Mouse (Mus musculus) heart, embryonic 13.5 days (tissue): ENCODE measurements around the gene Zfand3. TPM values are rescaled to one million over a fixed set of nuclear protein-coding genes. Genes with fewer than 3 reads are reported as not detected.

Experiments used
- ATAC-seq: fragments of 200-750 bp; cut with Nextera tagmentation; 2 replicates; pipeline ENCODE4 v1.8.0; 2017; ENCODE audit warnings: moderate TSS enrichment; ENCODE audit not compliant: insufficient number of reproducible peaks, low FRiP score, low TSS enrichment; ENCODE audit errors: extremely low read depth
- H3K27ac ChIP-seq: fragments of 300-500 bp; sonication (generic); replicated peaks from 2 replicates; pipeline ENCODE4 v1.5.1; 2015; ENCODE audit warnings: moderate library complexity, mild to moderate bottlenecking, inconsistent platforms
- H3K27me3 ChIP-seq: fragments of 300-500 bp; sonication (generic); replicated peaks from 2 replicates; pipeline ENCODE4 v1.6.1; 2015; ENCODE audit warnings: mild to moderate bottlenecking, inconsistent platforms
- H3K36me3 ChIP-seq: fragments of 300-500 bp; sonication (generic); 2 replicates; pipeline ENCODE4 v1.6.1; 2015; ENCODE audit warnings: mild to moderate bottlenecking, inconsistent platforms
- H3K4me1 ChIP-seq: fragments of 300-500 bp; sonication (generic); 2 replicates; pipeline ENCODE4 v1.6.1; 2015; ENCODE audit warnings: inconsistent platforms
- H3K4me2 ChIP-seq: fragments of 300-500 bp; sonication (generic); 2 replicates; pipeline ENCODE4 v1.6.1; 2015; ENCODE audit warnings: inconsistent platforms, mild to moderate bottlenecking, moderate library complexity
- H3K4me3 ChIP-seq: fragments of 300-500 bp; sonication (generic); 2 replicates; pipeline ENCODE4 v1.5.1; 2015; ENCODE audit warnings: moderate library complexity, mild to moderate bottlenecking, inconsistent platforms
- H3K9ac ChIP-seq: fragments of 300-500 bp; sonication (generic); 2 replicates; pipeline ENCODE4 v1.6.1; 2015; ENCODE audit warnings: inconsistent platforms, mild to moderate bottlenecking, moderate library complexity
- H3K9me3 ChIP-seq: fragments of 300-500 bp; sonication (generic); 2 replicates; pipeline ENCODE4 v1.6.1; 2016; ENCODE audit warnings: inconsistent platforms
- WGBS: fragments of 180-500 bp; shearing (Covaris S2); methylation state at CpG from one replicate; pipeline ENCODE4 v1.1.7; 2015; ENCODE audit warnings: mixed read lengths; 5-methylcytosine and 5-hydroxymethylcytosine counted together
- polyA plus RNA-seq: library from polyadenylated mRNA; unstranded; fragments of >200 nt; fragmentation: Nextera tagmentation; extraction: Ambion mirVana; gene quantifications from 2 replicates; pipeline ENCODE4 v1.2.1, GENCODE M21; 2015

The Zfand3 gene
- polyA plus RNA-seq, 1 experiment from 2014 or later = 55.7 TPM

DNA sequence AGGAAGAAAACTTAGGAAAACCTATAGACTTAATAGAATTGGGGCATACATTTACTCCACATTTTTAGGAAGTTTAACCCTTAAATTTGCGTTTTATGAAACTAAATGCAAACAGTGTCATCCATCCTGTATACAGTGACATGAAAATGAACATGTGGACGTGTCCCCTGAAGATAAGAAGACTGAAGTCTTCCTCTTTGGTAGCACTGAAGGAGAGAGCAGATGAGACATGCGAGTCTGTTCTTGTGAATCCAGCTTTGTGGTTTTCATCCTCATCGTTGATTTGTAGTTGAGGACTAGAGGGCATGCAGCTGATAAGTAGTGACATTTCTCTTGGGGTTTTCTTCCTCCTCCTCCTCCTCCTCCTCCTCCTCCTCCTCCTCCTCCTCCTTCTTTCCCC is 177.0 kb downstream of the Zfand3 start:
- Histone ChIP-seq H3K4me1 (peaks cover 34% of the 10 kb centered on the region), H3K4me3 (no peak overlapping the region), H3K27ac (no peak overlapping the region), H3K9ac (no peak overlapping the region), H3K27me3 (no peaks in the 10 kb centered on the region), H3K9me3 (no peaks in the 10 kb centered on the region), H3K4me2 (no peak overlapping the region), H3K36me3 (peaks cover 14% of the 10 kb centered on the region; the same call in 1 of the 2 replicates)
- no peak for ATAC-seq
- WGBS = 61% methylated on average over 4 of the region's 4 CpGs

DNA sequence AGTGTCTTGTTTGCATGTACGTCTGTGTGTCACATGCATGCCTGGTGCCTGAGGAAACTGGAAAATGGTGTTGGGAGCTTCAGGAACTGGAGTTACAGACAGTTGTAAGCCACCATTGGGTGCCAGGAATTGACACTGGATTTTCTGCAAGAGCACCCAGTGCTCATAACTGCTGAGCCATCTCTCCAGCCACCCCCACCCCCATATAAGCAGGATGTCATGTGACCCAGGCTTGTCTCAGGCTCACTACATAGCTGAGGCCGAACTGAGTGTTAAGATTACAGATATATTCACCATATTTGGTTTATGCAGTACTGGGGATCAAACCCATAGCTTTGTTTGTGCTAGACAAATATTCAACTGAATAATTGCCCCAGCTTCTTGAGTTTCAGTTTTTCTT is 177.5 kb downstream of the Zfand3 start:
- H3K27ac ChIP-seq = no peak overlapping the region
- H3K27me3 ChIP-seq = no peaks in the 10 kb centered on the region
- no peak for ATAC-seq
- H3K36me3 ChIP-seq = peaks cover 14% of the 10 kb centered on the region; the same call in 1 of the 2 replicates
- peaks cover 35% of the 10 kb centered on the region for H3K4me1 ChIP-seq
- WGBS = 63% methylated on average over 2 of the region's 2 CpGs
- no peak overlapping the region for H3K4me2 ChIP-seq
- H3K9me3 ChIP-seq = no peaks in the 10 kb centered on the region
- no peak overlapping the region for H3K9ac ChIP-seq
- H3K4me3 ChIP-seq = no peak overlapping the region

DNA sequence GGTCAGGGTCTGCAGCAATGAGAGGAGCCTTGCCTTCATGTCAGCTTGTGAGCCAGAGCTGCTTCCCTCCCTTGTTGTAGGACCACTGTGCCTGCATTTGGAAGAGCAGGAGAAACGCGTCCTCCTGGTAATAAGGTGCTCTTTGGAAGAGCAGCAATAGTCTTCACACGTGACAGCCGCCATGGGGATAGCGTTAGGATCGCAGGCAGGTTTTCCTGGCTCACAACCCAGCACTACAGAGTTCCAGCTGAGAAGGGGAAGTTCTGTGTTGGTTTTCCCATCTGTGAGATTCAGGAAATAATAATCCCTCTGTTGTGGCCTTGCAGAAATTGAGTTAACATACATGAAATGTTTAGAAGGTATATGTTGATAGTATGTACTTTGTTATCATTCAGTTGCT is 179.0 kb downstream of the Zfand3 start:
- peaks cover 35% of the 10 kb centered on the region for H3K4me1 ChIP-seq
- 87% methylated on average over 6 of the region's 6 CpGs for WGBS
- no peaks in the 10 kb centered on the region for H3K9me3 ChIP-seq

DNA sequence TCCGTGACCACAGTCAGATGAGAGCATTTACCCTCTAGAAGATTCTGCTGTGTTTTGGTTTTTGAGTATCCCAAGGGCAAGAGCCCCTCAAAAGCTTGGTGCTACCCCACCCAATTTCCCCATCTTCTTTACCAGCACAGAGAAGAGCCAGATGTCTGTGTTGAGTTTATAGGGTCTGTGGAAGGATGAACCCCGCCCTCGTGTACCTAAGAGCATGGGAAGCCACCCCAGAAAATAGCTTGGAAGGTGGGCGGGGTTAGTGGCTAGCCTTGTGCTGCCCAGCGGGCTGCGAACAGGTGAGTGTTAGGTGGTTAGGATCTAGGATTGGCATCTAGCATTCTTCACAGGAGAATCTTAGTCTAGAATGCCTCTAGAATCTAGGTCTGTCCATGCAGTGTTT is 182.6 kb downstream of the Zfand3 start:
- Histone ChIP-seq H3K36me3 (peaks cover 6% of the 10 kb centered on the region; the same call in 1 of the 2 replicates), H3K27me3 (no peaks in the 10 kb centered on the region), H3K27ac (peak overlapping the region; percentile 85; the same call in 1 of the 2 replicates), H3K9ac (no peak overlapping the region), H3K4me1 (peaks cover 66% of the 10 kb centered on the region), H3K9me3 (no peaks in the 10 kb centered on the region), H3K4me2 (no peak overlapping the region), H3K4me3 (no peak overlapping the region)
- WGBS = 78% methylated on average over 6 of the region's 6 CpGs
- no peak for ATAC-seq

More for the DNA sequence above, 179.0 kb downstream of the Zfand3 start:
- H3K9ac ChIP-seq = no peak overlapping the region
- H3K27ac ChIP-seq = no peak overlapping the region
- H3K36me3 ChIP-seq = 0 out of 2 replicates have a peak, but pooled peaks cover 2% of the 10 kb centered on the region
- no peak overlapping the region for H3K4me2 ChIP-seq
- no peak for ATAC-seq
- no peaks in the 10 kb centered on the region for H3K27me3 ChIP-seq
- H3K4me3 ChIP-seq = no peak overlapping the region

DNA sequence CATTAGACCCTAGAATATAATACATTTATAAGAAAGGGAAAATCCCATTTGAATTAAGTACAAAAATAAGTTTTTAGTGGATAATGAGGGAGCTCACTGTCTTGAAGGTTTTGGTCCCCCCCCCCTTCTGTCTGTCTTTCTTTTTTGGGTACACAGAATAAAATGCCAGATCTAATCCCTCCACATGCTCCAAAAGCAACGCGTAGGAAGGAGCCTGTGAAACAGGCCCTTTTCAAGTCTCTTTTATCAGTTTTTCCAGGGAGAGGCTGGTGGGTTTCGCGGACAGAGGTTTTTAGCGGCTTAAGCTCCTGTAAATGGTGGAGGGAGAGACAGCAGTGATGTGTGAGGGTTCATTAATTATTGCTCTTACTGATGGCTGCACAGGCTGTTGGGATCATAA is 183.0 kb downstream of the Zfand3 start:
- Histone ChIP-seq H3K4me1 (peaks cover 66% of the 10 kb centered on the region), H3K9me3 (no peaks in the 10 kb centered on the region), H3K27me3 (no peaks in the 10 kb centered on the region), H3K4me2 (peak overlapping the region; percentile 59), H3K9ac (peak overlapping the region; percentile 67), H3K4me3 (no peak overlapping the region), H3K27ac (peak overlapping the region; percentile 85), H3K36me3 (peaks cover 10% of the 10 kb centered on the region)
- ATAC-seq = no peak
- 12% methylated on average over 5 of the region's 5 CpGs for WGBS

DNA sequence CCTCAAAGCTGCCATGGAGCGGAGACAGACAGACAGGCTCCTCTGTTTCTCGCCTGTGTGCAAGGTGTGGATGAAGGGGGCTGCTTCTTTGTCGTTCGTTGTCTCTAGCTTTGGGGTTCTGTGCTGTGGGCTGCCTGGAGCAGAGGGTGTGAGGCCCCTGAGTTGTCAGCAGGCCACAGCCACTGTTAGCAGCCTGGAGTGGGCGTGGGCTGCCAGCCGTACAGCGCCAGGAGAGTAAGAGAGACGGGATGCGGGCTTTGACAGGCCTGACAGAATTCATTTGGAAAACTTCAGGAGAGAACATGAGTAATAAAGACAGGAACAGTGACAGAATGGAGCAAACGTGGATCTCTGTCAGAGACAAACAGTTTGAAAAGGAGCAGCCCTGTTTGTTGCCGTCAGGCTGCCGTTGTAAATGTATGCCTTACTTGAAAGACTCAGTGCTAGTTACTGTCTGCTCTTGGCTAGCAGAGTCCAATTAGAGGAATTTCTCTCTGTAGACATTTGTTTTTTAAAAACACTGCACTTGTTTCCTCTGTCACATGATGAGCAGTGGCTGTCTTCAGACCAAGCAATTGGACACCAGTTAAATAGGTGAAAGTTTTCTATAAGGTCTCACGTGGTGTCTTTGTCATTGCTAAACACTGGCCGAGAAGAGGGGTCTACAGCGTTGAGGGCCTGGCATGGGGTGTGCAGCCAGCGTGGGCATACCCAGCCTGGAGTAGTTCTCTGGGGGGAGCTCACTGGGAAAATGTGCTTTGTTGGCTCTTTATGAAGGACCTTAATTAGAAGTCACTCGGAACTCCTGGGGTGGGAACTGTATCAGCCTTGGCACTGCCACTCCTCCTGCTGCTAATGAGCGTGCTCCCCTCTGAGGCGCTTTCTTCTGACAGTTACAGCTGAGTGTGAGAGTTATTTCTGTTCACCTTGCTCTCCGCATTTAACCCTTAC is 183.8 kb downstream of the Zfand3 start:
- peaks cover 74% of the 10 kb centered on the region for H3K4me1 ChIP-seq
- 23% methylated on average over 20 of the region's 20 CpGs for WGBS

DNA sequence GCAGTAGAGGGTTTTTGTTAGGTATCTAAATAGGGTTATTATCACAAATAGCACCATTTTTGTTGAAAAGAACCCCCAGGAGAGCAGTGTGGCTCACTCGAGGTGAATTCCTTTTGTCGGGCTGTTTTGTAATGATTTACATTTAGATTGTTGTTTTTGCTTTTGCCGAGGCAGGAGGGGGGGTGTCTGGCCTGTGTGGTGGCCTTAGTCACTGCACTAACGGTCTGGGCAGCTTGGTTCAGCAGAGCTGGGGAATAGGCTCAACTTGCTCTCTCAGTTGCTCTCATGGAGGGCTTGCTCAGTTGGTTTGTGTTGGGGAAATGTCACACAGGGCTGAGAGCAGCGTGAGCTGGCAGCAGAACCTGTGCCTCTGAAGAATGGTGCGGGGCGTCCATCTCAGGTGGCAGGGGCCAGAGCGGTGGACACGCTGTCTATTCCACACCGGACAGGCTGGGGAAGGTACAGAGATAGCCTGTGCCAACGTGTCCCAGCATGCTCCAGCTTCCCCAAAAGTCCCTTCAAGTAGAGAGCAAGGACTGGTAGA is 186.6 kb downstream of the Zfand3 start:
- Histone ChIP-seq H3K4me2 (no peak overlapping the region), H3K9ac (peak overlapping the region; percentile 44; the same call in 1 of the 2 replicates), H3K36me3 (peaks cover 21% of the 10 kb centered on the region), H3K9me3 (no peaks in the 10 kb centered on the region), H3K4me3 (no peak overlapping the region), H3K27me3 (no peaks in the 10 kb centered on the region), H3K27ac (no peak overlapping the region), H3K4me1 (peaks cover 96% of the 10 kb centered on the region)
- WGBS = 71% methylated on average over 11 of the region's 11 CpGs
- no peak for ATAC-seq

More for the DNA sequence above, 183.8 kb downstream of the Zfand3 start:
- Histone ChIP-seq H3K4me2 (peak overlapping the region; percentile 59), H3K9ac (peak overlapping the region; percentile 67), H3K36me3 (peaks cover 17% of the 10 kb centered on the region), H3K27ac (peak overlapping the region; percentile 85), H3K9me3 (no peaks in the 10 kb centered on the region), H3K27me3 (no peaks in the 10 kb centered on the region), H3K4me3 (0 out of 2 replicates have a peak overlapping the region, but pooled peaks have one; percentile 18)
- peak; percentile 42; the same call in 1 of the 2 replicates for ATAC-seq

DNA sequence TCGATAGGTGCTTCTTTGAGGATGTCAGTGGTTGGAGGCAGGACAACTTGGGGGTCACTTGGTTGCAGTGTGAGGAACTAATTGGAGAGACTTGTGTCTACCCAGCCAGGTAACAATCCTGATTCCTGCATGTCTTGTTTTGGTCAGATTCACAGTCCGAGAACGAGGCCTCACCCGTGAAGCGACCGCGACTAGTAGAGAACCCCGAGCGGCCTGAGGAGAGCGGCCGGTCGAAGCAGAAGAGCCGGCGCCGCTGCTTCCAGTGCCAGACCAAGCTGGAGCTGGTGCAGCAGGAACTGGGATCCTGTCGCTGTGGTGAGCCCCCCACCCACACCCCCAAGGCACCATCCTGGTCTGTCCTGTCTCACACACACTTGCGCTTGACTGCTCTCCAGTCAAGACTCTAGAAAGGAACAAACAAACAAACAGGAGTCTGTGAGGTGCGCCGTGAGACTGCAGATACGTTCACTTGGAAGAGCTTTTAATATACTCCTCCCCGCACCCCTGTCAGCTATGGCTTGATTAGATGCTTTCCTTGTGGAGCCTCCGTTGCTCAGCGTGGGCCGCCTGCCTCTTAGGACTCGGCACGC is 188.0 kb downstream of the Zfand3 start:
- Histone ChIP-seq H3K27ac (no peak overlapping the region), H3K9me3 (no peaks in the 10 kb centered on the region), H3K4me3 (no peak overlapping the region), H3K27me3 (no peaks in the 10 kb centered on the region), H3K9ac (0 out of 2 replicates have a peak overlapping the region, but pooled peaks have one; percentile 45), H3K36me3 (peaks cover 21% of the 10 kb centered on the region), H3K4me2 (no peak overlapping the region), H3K4me1 (peaks cover 98% of the 10 kb centered on the region)
- no peak for ATAC-seq
- WGBS = 77% methylated on average over 26 of the region's 26 CpGs

DNA sequence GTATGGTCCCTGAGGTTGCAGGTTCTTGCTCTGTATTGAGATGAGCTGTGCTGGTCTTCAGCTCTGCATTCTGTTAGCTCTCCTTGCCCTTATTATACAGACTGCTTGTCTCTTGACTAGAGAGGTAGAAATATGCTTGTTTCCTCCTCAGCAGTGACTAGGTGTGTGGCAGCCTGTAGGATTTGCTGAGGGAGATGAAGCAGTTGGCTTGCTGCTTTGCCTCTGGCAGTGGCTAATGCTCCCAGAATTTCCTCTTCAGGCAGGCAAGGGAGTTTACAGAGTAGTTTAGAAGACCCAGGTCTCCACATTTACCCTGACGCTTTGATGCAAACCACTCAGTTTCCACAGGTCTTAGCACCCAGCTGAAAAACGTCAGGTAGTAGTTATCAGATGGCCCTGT is 189.1 kb downstream of the Zfand3 start:
- H3K36me3 ChIP-seq = peaks cover 21% of the 10 kb centered on the region
- peaks cover 98% of the 10 kb centered on the region for H3K4me1 ChIP-seq
- peak overlapping the region; percentile 38 for H3K9ac ChIP-seq
- no peaks in the 10 kb centered on the region for H3K27me3 ChIP-seq
- WGBS = 47% methylated on average over 2 of the region's 2 CpGs
- H3K9me3 ChIP-seq = no peaks in the 10 kb centered on the region
- H3K4me2 ChIP-seq = no peak overlapping the region
- no peak overlapping the region for H3K27ac ChIP-seq
- no peak overlapping the region for H3K4me3 ChIP-seq
- no peak for ATAC-seq

DNA sequence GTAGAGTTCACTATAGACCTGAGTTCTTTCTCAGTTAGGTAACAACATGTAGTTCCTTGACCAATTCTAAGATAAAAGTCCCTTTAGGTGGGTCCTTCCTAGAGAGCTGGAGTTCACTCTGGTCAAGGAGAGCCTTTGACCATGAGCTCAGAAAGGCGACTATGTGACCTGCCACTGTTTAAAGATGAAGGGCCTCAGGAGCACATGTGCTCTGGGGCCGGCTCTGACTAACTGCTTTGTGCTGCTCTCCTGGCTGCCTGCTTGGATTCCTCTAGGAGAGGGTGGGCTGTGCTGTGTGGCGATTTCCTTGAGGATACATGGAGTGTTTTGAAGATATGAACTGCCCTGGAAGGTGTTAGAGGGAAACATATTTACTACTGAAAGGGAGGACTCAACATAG is 189.6 kb downstream of the Zfand3 start:
- no peak overlapping the region for H3K4me2 ChIP-seq
- peak overlapping the region; percentile 15; the same call in 1 of the 2 replicates for H3K27ac ChIP-seq
- H3K36me3 ChIP-seq = peaks cover 21% of the 10 kb centered on the region
- H3K4me1 ChIP-seq = peaks cover 99% of the 10 kb centered on the region
- 28% methylated on average over 3 of the region's 3 CpGs for WGBS
- H3K4me3 ChIP-seq = no peak overlapping the region
- no peak for ATAC-seq
- H3K27me3 ChIP-seq = no peaks in the 10 kb centered on the region
- H3K9ac ChIP-seq = 0 out of 2 replicates have a peak overlapping the region, but pooled peaks have one; percentile 21
- H3K9me3 ChIP-seq = no peaks in the 10 kb centered on the region
